Mouse (Mus musculus) forebrain, embryonic 11.5 days (tissue): Measurements from ENCODE around the gene B4galnt3. TPM values are rescaled to one million over a fixed set of nuclear protein-coding genes. Genes with fewer than 3 reads are reported as not detected.
A peak's percentile ranks its signal among the peaks of the same experiment; 100 is the strongest.

ENCODE experiments used
- ATAC-seq: fragments of 200-750 bp; cut with Nextera tagmentation; replicated peaks from 2 replicates; pipeline ENCODE4 v1.8.0; 2017; ENCODE audit warnings: moderate TSS enrichment; ENCODE audit not compliant: low FRiP score
- DNase-seq: peaks from one replicate; pipeline ENCODE4 v3.0.0-alpha.2; 2017; ENCODE audit warnings: low spot score
- H3K27ac ChIP-seq: fragments of 300-500 bp; sonication (generic); 2 replicates; pipeline ENCODE4 v1.5.1; 2014; ENCODE audit warnings: low read depth, low read length
- H3K27me3 ChIP-seq: fragments of 300-500 bp; sonication (generic); 2 replicates; pipeline ENCODE4 v1.6.1; 2014; ENCODE audit warnings: mild to moderate bottlenecking, low read length, mixed read lengths; ENCODE audit not compliant: control insufficient read depth, insufficient read depth
- H3K36me3 ChIP-seq: fragments of 300-500 bp; sonication (generic); 2 replicates; pipeline ENCODE4 v1.6.1; 2014; ENCODE audit warnings: mild to moderate bottlenecking, low read length, moderate library complexity, mixed read lengths; ENCODE audit not compliant: control insufficient read depth, insufficient read depth
- H3K4me1 ChIP-seq: fragments of 300-500 bp; sonication (generic); replicated peaks from 2 replicates; pipeline ENCODE4 v1.6.1; 2014; ENCODE audit warnings: low read length, mixed read lengths; ENCODE audit not compliant: control insufficient read depth, insufficient read depth
- H3K4me2 ChIP-seq: fragments of 300-500 bp; sonication (generic); 2 replicates; pipeline ENCODE4 v1.6.1; 2014; ENCODE audit warnings: low read depth, mild to moderate bottlenecking, low read length, moderate library complexity, mixed read lengths; ENCODE audit not compliant: severe bottlenecking
- H3K4me3 ChIP-seq: fragments of 300-500 bp; sonication (generic); 2 replicates; pipeline ENCODE4 v1.5.1; 2014; ENCODE audit warnings: low read depth, low read length
- H3K9ac ChIP-seq: fragments of 300-500 bp; sonication (generic); 2 replicates; pipeline ENCODE4 v1.6.1; 2014; ENCODE audit warnings: low read length
- H3K9me3 ChIP-seq: fragments of 300-500 bp; sonication (generic); 2 replicates; pipeline ENCODE4 v1.6.1; 2016; ENCODE audit warnings: low read length, mixed read lengths; ENCODE audit not compliant: control insufficient read depth
- WGBS: fragments of 180-500 bp; shearing (Covaris S2); extraction: QIAGEN DNeasy Blood & Tissue Kit; methylation state at CpG from one replicate; pipeline ENCODE4 v1.1.7; 2014; 5-methylcytosine and 5-hydroxymethylcytosine counted together
- polyA plus RNA-seq: library from polyadenylated mRNA; unstranded; fragments of >200 nt; fragmentation: Nextera tagmentation; extraction: Ambion mirVana; gene quantifications from 2 replicates; pipeline ENCODE4 v1.2.1, GENCODE M21; 2014

B4galnt3 gene
- polyA plus RNA-seq, 1 experiment from 2014 or later: not detected

GRCm38 (mm10) chr6:120191396-120192170 is 102.8 kb downstream of the B4galnt3 start:
- no peaks in the 10 kb centered on the region for H3K27me3 ChIP-seq
- peaks cover 15% of the 10 kb centered on the region for H3K4me1 ChIP-seq
- H3K9me3 ChIP-seq: no peaks in the 10 kb centered on the region
- WGBS: 54% methylated on average over 7 of the region's 7 CpGs
- H3K4me2 ChIP-seq: peak overlapping the region; percentile 1; the same call in 1 of the 2 replicates
- H3K36me3 ChIP-seq: no peaks in the 10 kb centered on the region
- H3K9ac ChIP-seq: peak overlapping the region; percentile 2; the same call in 1 of the 2 replicates
- H3K27ac ChIP-seq: no peak overlapping the region
- no peak overlapping the region for H3K4me3 ChIP-seq
- ATAC-seq: no peak
- DNase-seq: no peak

- no peaks in the 10 kb centered on the region for H3K36me3 ChIP-seq
- ATAC-seq (no peak), DNase-seq (no peak)
- H3K4me3 ChIP-seq: no peak overlapping the region
- H3K27ac ChIP-seq: no peak overlapping the region
- peaks cover 15% of the 10 kb centered on the region for H3K4me1 ChIP-seq
- H3K4me2 ChIP-seq: no peak overlapping the region
- H3K9me3 ChIP-seq: no peaks in the 10 kb centered on the region
- no peak overlapping the region for H3K9ac ChIP-seq
- H3K27me3 ChIP-seq: no peaks in the 10 kb centered on the region
- WGBS: 84% methylated on average over 4 of the region's 4 CpGs
Measured at GRCm38 (mm10) chr6:120190912-120191311, 103.4 kb downstream of the B4galnt3 start.

- peaks cover 15% of the 10 kb centered on the region for H3K4me1 ChIP-seq
Measured at GRCm38 (mm10) chr6:120190365-120190764, 104.0 kb downstream of the B4galnt3 start.

GRCm38 (mm10) chr6:120189287-120189686 is 105.1 kb downstream of the B4galnt3 start:
- DNase-seq (no peak), ATAC-seq (no peak)
- H3K4me2 ChIP-seq: no peak overlapping the region
- no peak overlapping the region for H3K4me3 ChIP-seq
- no peak overlapping the region for H3K9ac ChIP-seq
- WGBS: 82% methylated on average over 5 of the region's 5 CpGs
- no peak overlapping the region for H3K27ac ChIP-seq
- no peaks in the 10 kb centered on the region for H3K36me3 ChIP-seq
- H3K27me3 ChIP-seq: no peaks in the 10 kb centered on the region
- H3K4me1 ChIP-seq: peaks cover 15% of the 10 kb centered on the region
- H3K9me3 ChIP-seq: no peaks in the 10 kb centered on the region

More at GRCm38 (mm10) chr6:120190365-120190764, 104.0 kb downstream of the B4galnt3 start:
- Histone ChIP-seq H3K9ac (no peak overlapping the region), H3K36me3 (no peaks in the 10 kb centered on the region), H3K27ac (no peak overlapping the region), H3K4me2 (no peak overlapping the region), H3K27me3 (no peaks in the 10 kb centered on the region), H3K9me3 (no peaks in the 10 kb centered on the region), H3K4me3 (no peak overlapping the region)
- 92% methylated on average over 4 of the region's 4 CpGs for WGBS
- ATAC-seq (no peak), DNase-seq (no peak)

- ATAC-seq (peak; percentile 60), DNase-seq (peak; percentile 65)
- Histone ChIP-seq H3K4me3 (0 out of 2 replicates have a peak overlapping the region, but pooled peaks have one; percentile 7), H3K4me1 (peaks cover 15% of the 10 kb centered on the region), H3K36me3 (no peaks in the 10 kb centered on the region), H3K4me2 (peak overlapping the region; percentile 34; the same call in 1 of the 2 replicates), H3K9me3 (no peaks in the 10 kb centered on the region), H3K27me3 (no peaks in the 10 kb centered on the region), H3K9ac (peak overlapping the region; percentile 33), H3K27ac (no peak overlapping the region)
- WGBS: 15% methylated on average over 24 of the region's 24 CpGs
Measured at GRCm38 (mm10) chr6:120188376-120189235, 105.8 kb downstream of the B4galnt3 start.

GRCm38 (mm10) chr6:120187587-120188176 is 106.7 kb downstream of the B4galnt3 start:
- peak overlapping the region; percentile 19; the same call in 1 of the 2 replicates for H3K4me2 ChIP-seq
- ATAC-seq (no peak), DNase-seq (peak; percentile 67)
- no peak overlapping the region for H3K4me3 ChIP-seq
- WGBS: 10% methylated on average over 18 of the region's 18 CpGs
- H3K36me3 ChIP-seq: no peaks in the 10 kb centered on the region
- no peak overlapping the region for H3K27ac ChIP-seq
- no peaks in the 10 kb centered on the region for H3K27me3 ChIP-seq
- no peak overlapping the region for H3K9ac ChIP-seq
- no peaks in the 10 kb centered on the region for H3K9me3 ChIP-seq
- H3K4me1 ChIP-seq: peaks cover 15% of the 10 kb centered on the region

GRCm38 (mm10) chr6:120186594-120186993 is 107.8 kb downstream of the B4galnt3 start:
- H3K4me2 ChIP-seq: no peak overlapping the region
- H3K27ac ChIP-seq: no peak overlapping the region
- ATAC-seq: no peak
- H3K36me3 ChIP-seq: no peaks in the 10 kb centered on the region
- H3K9me3 ChIP-seq: no peaks in the 10 kb centered on the region
- H3K9ac ChIP-seq: no peak overlapping the region
- peaks cover 8% of the 10 kb centered on the region for H3K4me1 ChIP-seq
- H3K4me3 ChIP-seq: no peak overlapping the region
- WGBS: 69% methylated on average over 3 of the region's 3 CpGs
- DNase-seq: no peak
- no peaks in the 10 kb centered on the region for H3K27me3 ChIP-seq

- H3K9ac ChIP-seq: no peak overlapping the region
- WGBS: 53% methylated on average over 7 of the region's 7 CpGs
- H3K9me3 ChIP-seq: no peaks in the 10 kb centered on the region
- no peak for ATAC-seq
- H3K4me2 ChIP-seq: no peak overlapping the region
- no peak overlapping the region for H3K27ac ChIP-seq
- no peak for DNase-seq
- H3K36me3 ChIP-seq: no peaks in the 10 kb centered on the region
- no peaks in the 10 kb centered on the region for H3K27me3 ChIP-seq
- H3K4me3 ChIP-seq: no peak overlapping the region
- H3K4me1 ChIP-seq: peaks cover 8% of the 10 kb centered on the region
Measured at GRCm38 (mm10) chr6:120185756-120186155, 108.6 kb downstream of the B4galnt3 start.
